Mouse (Mus musculus) megakaryocyte, embryonic 14.5 days (primary cell): ENCODE measurements around the gene Hist1h4c.

Source experiments
- FLI1 ChIP-seq: IDR thresholded peaks from 2 replicates; pipeline ENCODE4 v1.6.1; 2012; ENCODE audit warnings: low read length, inconsistent platforms, mixed read lengths
- GATA1 ChIP-seq: IDR thresholded peaks from 3 replicates; pipeline ENCODE4 v1.6.1; 2012; ENCODE audit warnings: mixed read lengths, low read length, inconsistent platforms, borderline replicate concordance

GRCm38 (mm10) chr13:23737091-23737490, 38.8 kb upstream of the Hist1h4c start:
- TF ChIP-seq GATA1 (no peak), FLI1 (no peak)
